Mouse (Mus musculus): ENCODE measurements around the gene Oip5.

Oip5 gene

GRCm38 (mm10) chr2:119587383-119587782, 30.9 kb downstream of the Oip5 start:
- DNase-seq (ENCODE audit: low spot score in 2 of 2) = peak; percentile 40 to 50

- no peak for DNase-seq (ENCODE audit: low spot score in 2 of 2)
These were observed 34.0 kb downstream of the Oip5 start for GRCm38 (mm10) chr2:119584282-119584681.

- no peak for DNase-seq (ENCODE audit: low spot score in 2 of 2)
These were observed 34.8 kb downstream of the Oip5 start for GRCm38 (mm10) chr2:119583439-119583838.

DNA sequence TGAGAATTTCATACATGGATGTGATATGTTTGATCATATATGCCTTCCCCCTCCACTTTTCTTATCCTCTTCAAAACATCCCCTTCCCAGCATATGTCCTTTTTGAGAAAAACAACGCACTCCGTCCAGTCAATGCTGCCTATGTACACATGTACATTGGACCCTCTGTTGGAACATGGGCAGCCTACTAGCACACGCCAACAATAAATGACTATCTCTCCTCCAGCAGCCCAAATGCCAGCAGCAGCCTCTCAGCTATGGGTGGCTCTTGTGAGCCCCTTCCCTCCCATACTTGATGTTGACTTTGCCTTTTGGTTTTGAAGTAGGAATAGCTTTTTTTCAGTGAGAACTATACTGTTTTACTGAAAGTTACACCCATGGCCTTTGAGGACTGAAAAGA, 36.7 kb downstream of the Oip5 start:
- DNase-seq (ENCODE audit: low spot score in 2 of 2) = no peak

DNA sequence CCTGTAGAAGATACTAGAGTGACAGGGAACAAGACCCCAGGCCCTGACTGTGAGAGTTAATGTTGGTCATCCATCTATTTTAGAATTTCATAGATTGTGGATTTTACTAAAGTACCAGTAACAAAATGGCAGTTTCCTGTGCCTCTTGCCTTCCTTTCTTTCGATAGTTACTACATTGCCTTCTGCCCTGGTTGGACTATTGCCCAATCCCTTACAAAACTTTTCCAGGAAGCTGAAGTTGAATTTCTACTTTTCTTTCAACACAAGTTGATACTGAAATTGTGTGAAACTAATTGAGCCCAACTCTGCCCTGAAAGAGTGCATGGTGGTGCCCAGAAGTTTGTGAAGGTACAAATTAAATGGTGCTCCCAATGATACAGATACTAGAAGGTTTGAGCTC, 45.8 kb downstream of the Oip5 start:
- peak in 1 of 2 experiments; percentile 18 for DNase-seq (ENCODE audit: low spot score in 2 of 2)

- no peak for DNase-seq (ENCODE audit: low spot score in 2 of 2)
These were observed 52.0 kb downstream of the Oip5 start for GRCm38 (mm10) chr2:119566182-119566855.

- no peak for DNase-seq (ENCODE audit: low spot score in 2 of 2)
These were observed 53.0 kb downstream of the Oip5 start for GRCm38 (mm10) chr2:119565284-119565683.

DNA sequence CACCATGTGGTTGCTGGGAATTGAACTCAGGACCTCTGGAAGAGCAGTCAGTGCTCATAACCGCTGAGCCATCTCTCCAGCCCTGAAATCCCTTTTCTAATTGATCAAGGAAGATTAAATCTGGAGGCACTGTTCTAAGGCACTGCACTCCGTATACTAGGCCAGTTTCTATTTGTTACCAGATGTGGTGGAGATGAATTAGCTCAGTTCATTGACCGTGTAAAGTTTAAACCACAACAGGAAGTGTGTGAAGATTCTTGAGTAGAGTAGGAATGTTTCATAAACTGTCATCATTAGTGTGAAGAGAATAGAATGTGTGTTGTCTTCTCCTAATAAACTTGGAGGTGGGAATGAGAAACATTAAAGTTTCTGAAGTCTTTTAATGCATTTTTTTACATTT, 56.5 kb downstream of the Oip5 start:
- no peak for DNase-seq (ENCODE audit: low spot score in 2 of 2)
